Mouse (Mus musculus): ENCODE measurements at regions not wholly inside any gene's neighbourhood (a gene's known extent, or its start where the extent isn't known, plus 50 kb on each side); places are given as distances from the start of the nearest gene placed in this dataset.

DNA sequence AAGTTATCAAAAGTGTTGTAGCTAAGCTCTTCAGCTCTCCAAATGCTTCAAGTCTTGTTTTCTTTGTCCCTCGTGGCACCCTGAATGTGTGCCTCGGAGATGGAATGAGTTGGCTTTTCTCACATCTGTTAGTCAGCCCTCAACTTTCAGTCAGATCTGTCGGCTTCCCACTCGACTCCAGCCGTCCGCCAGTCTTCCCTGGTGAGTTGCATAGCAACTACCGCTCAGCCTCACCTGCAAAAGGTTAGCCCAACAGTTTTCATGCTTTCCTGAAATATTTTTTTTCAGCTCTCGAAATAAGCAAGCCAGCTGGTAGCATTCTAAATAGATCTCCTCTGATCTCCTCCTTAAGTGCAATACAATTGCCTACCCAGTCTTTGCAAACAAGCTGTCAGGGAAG, 601.2 kb downstream of the Dok5 start:
- peak in 1 of 2 experiments; percentile 9 for DNase-seq (ENCODE audit: low spot score in 2 of 2)

DNA sequence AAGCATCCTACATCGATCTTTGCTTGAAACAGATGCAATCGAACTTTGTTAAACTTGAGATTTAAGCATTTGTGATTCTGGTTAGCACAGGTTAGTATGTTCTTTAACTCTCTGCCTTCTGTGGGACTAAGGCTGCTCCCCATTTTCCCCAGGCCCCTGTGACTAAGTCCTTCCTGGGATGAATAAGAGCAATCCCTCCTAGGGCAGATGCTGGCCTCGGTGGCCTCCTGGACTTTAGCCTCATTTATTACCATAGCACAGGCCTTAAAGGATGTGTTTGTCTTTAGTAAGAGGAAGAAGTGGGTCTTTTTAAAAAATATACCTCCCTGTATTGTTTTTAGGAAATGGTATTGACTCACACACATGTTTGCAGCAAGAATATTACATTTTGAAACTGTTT, 599.9 kb downstream of the Dok5 start:
- no peak for DNase-seq (ENCODE audit: low spot score in 2 of 2)

GRCm38 (mm10) chr2:171326909-171327308, 595.3 kb downstream of the Dok5 start:
- no peak for DNase-seq (ENCODE audit: low spot score in 2 of 2)

DNA sequence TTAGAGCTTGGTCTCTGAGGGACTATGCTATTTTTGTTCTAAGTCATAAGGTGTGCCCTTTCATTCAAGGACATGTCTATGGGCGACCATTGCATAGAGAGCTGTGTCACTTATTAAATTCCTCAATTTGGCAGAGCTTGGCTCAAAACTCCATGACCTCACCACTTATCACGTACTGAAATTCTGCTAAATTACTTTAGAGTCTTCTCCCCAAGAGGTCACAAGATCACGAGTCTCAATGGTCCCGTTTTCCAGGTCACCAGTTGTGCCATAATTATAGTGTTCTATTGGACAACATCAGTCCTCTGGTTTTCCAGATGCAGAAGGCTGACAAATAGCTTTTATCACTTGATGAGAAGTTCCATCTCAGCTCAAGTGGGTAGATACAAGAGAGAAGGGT, 576.9 kb downstream of the Dok5 start:
- no peak for DNase-seq (ENCODE audit: low spot score in 2 of 2)

- DNase-seq (ENCODE audit: low spot score in 2 of 2): no peak
These were observed 574.4 kb downstream of the Dok5 start for GRCm38 (mm10) chr2:171306000-171306399.

DNA sequence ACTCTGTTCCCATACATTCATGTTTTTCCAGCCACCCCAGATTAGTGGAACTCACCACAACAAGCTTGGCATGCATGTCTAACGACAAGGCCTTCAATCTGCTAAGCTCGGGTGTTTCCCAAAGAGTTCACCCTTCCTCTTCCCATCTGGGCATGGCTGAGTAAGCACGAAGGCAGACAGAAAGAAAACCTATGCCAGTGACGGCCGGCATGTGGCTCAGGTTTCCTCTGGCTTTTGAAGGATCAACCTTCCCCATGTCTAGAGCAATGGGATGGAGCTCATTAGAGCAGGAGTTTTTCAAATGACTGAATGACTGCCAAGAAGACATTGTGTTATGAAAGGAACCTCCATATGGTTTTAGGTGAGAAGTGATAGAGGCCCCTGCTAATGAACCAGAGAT, 566.9 kb downstream of the Dok5 start:
- DNase-seq (ENCODE audit: low spot score in 2 of 2): no peak

DNA sequence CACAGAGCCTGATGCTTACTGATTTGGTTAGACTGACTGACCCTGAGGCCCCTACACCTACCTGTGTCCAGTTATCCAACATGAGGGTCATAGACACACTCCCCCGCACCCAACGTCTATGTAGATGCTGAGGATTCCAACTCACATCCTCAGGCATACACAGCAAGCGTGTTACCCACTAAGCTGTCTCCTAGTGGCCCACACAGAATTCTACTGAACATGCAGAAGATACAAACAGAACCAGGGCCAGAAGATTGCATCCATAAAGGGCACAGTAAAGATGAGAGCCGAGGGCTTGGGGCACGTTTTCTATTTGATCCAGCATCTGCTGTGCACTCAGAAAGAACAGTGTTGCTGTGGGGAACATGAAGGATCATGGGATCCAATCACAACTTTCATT, 564.0 kb downstream of the Dok5 start:
- no peak for DNase-seq (ENCODE audit: low spot score in 2 of 2)

DNA sequence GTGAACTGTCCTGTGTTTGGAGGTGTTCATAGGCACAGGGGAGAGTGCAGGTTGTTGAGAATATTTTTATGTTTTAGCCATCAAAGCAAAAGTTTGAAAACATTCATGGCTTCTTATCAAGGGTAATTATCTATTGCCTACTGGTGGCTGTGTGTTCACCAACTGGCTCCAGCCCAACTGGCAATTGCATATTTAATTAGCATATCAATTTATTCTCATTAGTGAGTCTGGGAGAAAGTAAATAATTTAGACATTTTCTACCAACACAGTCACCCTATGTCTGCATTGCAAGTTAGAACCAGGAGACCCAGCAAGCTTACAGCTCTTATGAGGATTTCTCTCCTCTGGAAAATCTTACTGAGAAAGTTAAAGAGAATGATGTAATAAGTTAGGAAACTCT, 561.0 kb downstream of the Dok5 start:
- DNase-seq (ENCODE audit: low spot score in 2 of 2): no peak

DNA sequence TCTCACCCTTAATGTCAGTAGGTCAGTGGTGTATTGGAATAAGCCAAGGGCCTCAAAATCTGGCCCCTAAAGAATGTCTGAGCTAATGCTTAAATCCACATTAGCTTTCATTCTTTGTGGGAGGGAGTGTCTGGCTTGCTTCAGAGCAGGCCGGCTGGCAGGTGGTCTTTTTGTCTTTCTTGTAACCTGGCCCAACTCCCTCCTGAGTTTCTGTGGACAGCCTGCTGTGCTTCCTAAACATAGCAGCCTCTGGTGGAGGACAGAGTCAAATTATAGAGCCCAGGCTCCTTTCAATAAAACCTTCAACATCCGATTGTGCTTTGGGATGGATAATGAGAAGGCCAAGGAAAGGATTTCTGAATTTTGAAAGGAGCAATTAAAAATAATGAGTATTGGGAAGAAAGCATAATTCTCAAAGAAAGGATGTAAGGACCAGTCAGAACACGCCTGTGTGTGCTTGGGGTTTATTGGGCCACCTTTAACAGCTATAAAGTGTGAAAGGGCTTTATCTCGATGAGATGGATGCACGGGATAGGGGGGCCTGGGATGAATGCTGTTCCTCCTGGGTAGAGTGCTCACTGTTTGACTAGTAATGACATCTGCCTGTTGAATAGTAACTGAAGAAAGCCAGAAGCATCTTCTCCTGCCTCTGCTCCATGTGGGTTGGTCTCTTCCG, 554.2 kb downstream of the Dok5 start:
- DNase-seq (ENCODE audit: low spot score in 2 of 2): no peak

DNA sequence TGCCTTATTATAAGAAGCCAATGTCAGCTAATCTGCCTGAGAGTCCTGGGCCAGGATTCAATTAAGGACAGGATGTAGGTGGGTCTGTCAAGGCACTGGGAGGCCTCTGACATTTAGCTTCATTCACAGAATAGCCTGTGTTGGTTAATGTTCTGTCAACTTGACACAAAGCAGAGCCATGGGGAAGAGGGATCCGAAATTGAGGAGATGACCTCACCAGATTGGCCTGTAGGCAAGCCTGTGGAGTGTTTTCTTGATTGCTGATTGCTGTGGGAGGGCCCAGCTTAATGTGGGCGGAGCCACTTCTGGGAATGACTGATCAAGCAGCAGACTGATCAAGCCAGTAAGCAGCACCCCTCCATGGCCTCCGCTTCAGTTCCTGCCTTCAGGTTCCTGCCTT, 548.5 kb downstream of the Dok5 start:
- DNase-seq (ENCODE audit: low spot score in 2 of 2): no peak

DNA sequence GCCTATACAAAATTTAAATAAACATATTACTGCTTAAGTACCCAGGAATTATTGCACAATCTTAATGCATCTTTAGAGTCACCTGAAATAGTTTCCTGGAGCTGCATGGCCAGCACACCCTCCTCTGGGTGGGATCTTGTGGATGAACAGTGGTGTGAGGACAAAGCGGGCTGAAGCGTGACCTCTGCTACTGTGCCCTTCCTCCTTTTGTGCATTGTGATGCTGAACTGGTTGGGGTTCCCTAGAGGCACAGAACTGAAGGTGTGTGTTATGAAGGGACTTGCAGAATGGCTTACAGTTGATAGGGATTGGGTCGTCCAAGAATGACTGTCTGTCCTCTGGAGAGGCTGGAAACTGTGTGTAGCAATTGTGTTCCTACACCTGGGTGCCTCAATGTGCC, 547.7 kb downstream of the Dok5 start:
- no peak for DNase-seq (ENCODE audit: low spot score in 2 of 2)

- DNase-seq (ENCODE audit: low spot score in 2 of 2): no peak
These were observed 521.6 kb downstream of the Dok5 start for GRCm38 (mm10) chr2:171253194-171253593.

DNA sequence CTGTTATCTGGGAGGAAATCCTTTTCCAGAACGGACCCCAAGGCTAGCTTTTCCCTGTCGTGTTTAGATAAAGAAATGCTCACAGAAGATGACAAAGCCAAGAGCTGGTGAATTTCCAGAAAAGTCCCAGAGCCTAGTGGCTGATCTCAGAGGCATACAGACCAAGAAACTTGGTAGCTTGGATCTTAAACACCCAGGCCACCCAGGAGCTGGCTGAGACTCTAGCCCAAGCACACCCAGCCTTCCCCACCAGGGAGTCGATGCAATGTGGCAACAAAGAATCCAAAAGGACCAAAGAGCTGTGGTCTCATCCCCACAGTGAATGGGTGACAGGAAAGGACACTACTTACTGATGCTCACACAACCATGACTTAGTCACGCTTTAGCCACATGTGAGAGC, 513.8 kb downstream of the Dok5 start:
- DNase-seq (ENCODE audit: low spot score in 2 of 2): no peak

GRCm38 (mm10) chr2:171242356-171242755, 510.7 kb downstream of the Dok5 start:
- no peak for DNase-seq (ENCODE audit: low spot score in 2 of 2)

- DNase-seq (ENCODE audit: low spot score in 2 of 2): no peak
These were observed 505.8 kb downstream of the Dok5 start for GRCm38 (mm10) chr2:171237276-171237960.

DNA sequence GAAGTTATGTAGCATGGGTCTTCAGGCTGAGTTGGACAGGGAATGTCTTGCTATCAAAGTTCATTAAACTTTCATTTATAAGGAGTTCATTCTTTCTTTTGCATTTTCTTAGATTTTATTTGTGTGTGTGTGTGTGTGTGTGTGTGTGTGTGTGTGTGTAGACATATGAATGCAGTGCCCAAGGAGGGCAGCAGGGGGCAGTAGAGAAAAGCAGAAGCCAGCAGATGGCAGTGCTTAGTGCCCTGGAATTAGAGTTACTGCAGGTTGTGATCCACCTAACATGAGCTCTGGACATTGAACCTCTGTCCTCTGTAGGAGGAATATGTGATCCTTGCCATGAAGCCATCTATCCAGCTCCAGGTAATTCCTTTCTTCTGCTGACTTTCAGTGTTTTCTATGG, 501.2 kb downstream of the Dok5 start:
- no peak for DNase-seq (ENCODE audit: low spot score in 2 of 2)

GRCm38 (mm10) chr2:171231288-171232050, 499.9 kb downstream of the Dok5 start:
- no peak for DNase-seq (ENCODE audit: low spot score in 2 of 2)

DNA sequence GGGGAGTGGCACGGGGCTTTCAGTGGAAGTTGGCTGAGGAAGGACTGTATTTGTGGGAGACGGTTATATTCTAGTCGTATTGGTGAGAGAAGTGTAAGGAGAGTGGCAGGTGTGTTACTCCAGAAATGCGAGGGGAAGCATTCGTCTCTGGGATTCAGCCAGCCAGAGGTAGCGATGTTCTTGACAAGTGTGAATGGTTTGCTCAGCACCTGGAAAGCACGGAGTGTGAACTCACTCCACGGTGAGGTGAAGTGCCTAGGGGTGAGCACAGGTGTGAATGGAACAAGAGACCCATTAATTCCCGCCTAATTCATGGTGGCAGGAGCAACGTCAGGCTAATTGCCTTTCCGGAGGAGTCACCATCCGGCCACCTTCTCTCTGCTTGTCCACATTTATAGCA, 498.9 kb downstream of the Dok5 start:
- DNase-seq (ENCODE audit: low spot score in 2 of 2): no peak

- no peak for DNase-seq (ENCODE audit: low spot score in 2 of 2)
These were observed 496.6 kb downstream of the Dok5 start for GRCm38 (mm10) chr2:171228229-171228628.

GRCm38 (mm10) chr2:171213792-171214191, 482.2 kb downstream of the Dok5 start:
- DNase-seq (ENCODE audit: low spot score in 2 of 2): no peak

GRCm38 (mm10) chr2:171196472-171196871, 464.9 kb downstream of the Dok5 start:
- no peak for DNase-seq (ENCODE audit: low spot score in 2 of 2)

DNA sequence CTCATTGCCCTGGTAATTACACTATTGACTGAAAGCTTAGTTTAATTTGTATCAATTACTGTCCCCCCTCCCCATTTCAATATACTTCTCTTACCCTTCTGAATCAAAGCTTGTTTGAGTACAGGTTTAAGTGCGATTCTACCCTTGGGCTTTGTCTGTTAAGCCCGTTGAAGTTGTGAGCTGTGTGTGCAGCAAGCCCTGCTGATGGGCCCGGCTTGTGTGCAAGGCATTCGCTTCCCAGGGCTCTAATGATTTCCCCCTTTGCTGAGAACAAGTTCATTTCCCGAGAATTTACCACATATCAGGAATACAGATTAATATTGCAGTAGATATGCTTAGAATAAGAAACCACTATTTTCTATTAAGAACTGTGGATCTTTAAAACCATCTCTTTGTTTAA, 460.6 kb downstream of the Dok5 start:
- no peak for DNase-seq (ENCODE audit: low spot score in 2 of 2)
